Mouse (Mus musculus) embryonic fibroblast, embryonic 13.5 days (primary cell): Measurements from ENCODE around the gene Bola2.

ENCODE experiments used
- CTCF ChIP-seq: IDR thresholded peaks from 2 replicates; pipeline ENCODE4 v1.5.1; 2011; ENCODE audit warnings: mild to moderate bottlenecking, control low read depth, low read length, moderate library complexity, borderline replicate concordance; ENCODE audit not compliant: insufficient read depth
- POLR2A ChIP-seq: IDR thresholded peaks from 2 replicates; pipeline ENCODE4 v1.6.1; 2011; ENCODE audit warnings: low read depth, mild to moderate bottlenecking, control low read depth, low read length, moderate library complexity

- TF ChIP-seq POLR2A: no peak
- no peak for TF ChIP-seq CTCF
Measured at GRCm38 (mm10) chr7:126696886-126697285, 1.7 kb downstream of the Bola2 start.
